Mouse (Mus musculus) frontal cortex, adult (tissue): ENCODE results near the gene Susd2.

Experiments used
- ATAC-seq: cut with Nextera tagmentation; 2 replicates; pipeline ENCODE4 v1.9.2; 2017; ENCODE audit warnings: mild to moderate bottlenecking, moderate library complexity, mixed read lengths; ENCODE audit not compliant: low TSS enrichment

Susd2 gene

GRCm38 (mm10) chr10:75654053-75654452, 10.2 kb upstream of the Susd2 start:
- no peak for ATAC-seq

DNA sequence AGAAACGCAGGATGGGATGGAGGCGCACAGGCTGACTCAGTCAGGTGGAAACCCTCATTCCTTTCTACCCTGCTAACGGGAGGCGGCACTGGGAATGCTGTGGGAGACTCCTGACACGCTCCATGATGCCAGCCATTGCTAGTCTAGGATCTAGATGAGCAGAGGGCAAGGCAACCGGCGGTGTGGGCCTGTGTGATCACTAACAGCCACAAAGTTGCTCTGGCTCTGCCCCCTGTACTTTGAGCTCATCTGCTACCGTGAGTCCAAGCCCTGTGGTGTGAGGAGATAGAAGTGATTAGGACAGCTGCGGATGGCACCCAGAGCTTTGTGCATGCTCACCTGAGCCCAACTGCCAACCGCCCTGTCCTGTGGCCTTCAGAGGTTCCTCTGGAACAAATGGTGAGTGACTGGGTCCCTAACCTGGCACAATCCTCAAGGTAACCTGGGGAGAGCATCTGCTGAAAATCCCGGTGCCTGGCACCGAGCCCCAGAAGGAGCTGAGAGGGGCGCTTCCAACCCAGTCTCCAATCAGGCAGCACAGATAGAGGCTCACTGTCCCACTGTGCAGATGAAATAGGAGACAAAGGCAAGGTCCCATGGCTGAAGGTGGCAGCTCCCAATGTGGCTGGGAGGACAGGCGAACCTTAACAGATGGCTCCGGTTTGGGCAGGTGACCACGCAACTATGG, 7.7 kb upstream of the Susd2 start:
- no peak for ATAC-seq

GRCm38 (mm10) chr10:75650306-75650902, 6.6 kb upstream of the Susd2 start:
- peak; percentile 28 for ATAC-seq

- ATAC-seq, result no peak
Observed at GRCm38 (mm10) chr10:75649406-75649995, 5.7 kb upstream of the Susd2 start.

- no peak for ATAC-seq
Observed at GRCm38 (mm10) chr10:75649001-75649400, 5.2 kb upstream of the Susd2 start.

DNA sequence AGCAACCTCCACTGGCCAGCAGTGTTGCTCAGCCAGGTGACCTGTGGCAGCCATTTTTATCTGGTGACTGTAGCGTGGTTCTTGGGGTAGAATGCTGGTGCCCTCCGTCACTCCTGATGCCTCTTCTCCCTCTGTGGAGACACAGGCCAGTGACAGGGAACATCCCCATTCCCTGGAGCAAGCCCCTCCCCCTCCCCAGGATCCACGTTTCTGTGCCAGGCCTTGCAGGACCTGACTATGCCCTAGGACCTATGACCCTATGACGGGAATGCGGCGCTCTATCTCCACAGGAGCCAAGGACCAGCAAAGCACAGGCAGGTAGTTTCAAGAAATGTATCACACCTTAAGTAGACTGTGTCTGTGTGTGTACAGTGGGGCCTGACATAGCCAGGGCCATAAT, 4.3 kb upstream of the Susd2 start:
- no peak for ATAC-seq

GRCm38 (mm10) chr10:75647362-75647761, 3.6 kb upstream of the Susd2 start:
- peak; percentile 51 for ATAC-seq

- ATAC-seq, result no peak
Observed at GRCm38 (mm10) chr10:75646406-75646805, 2.6 kb upstream of the Susd2 start.

GRCm38 (mm10) chr10:75645616-75646015, 1.8 kb upstream of the Susd2 start:
- no peak for ATAC-seq

- ATAC-seq, result no peak
Observed at GRCm38 (mm10) chr10:75642891-75643290, 917 bp downstream of the Susd2 start.

DNA sequence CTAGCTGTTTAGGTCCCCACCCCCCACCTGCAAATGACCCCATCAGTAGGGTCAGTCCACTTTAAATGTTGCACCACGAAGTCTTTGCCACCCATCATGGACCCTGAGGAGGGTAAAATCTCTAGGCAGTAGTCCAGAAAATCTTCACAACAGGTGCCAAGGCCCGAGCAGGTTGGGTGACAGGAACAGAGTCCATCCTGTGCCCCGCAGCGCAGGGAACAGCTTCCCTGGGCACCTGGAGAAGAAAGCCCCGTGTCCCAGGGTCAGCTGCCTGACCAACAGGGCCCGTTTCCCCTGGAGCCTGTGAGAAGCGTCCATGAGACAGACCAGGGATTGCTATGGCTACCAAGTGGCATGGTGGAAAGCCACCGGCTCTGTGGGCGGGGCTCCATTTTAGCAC, 1.4 kb downstream of the Susd2 start:
- no peak for ATAC-seq

GRCm38 (mm10) chr10:75641721-75642222, 2.0 kb downstream of the Susd2 start:
- no peak for ATAC-seq

DNA sequence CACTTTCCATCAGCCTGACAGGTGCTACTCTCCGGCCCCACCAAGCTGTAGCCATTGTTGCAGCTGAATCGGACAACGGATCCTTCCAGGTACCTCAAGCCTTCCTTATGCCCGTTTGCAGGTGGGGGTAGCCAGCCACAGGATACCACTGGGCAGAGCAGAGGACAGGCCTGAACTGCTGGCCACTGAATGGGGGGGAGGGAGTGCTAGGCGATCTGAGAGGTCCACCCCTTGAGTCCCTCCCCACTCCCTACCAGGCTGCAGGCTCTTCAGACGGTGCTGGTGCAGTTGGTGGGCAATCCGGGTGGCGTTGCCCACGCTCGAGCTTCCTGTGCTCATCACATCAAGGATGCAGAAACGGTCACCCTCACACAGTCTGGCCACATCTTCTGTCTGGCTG, 6.1 kb downstream of the Susd2 start:
- no peak for ATAC-seq

DNA sequence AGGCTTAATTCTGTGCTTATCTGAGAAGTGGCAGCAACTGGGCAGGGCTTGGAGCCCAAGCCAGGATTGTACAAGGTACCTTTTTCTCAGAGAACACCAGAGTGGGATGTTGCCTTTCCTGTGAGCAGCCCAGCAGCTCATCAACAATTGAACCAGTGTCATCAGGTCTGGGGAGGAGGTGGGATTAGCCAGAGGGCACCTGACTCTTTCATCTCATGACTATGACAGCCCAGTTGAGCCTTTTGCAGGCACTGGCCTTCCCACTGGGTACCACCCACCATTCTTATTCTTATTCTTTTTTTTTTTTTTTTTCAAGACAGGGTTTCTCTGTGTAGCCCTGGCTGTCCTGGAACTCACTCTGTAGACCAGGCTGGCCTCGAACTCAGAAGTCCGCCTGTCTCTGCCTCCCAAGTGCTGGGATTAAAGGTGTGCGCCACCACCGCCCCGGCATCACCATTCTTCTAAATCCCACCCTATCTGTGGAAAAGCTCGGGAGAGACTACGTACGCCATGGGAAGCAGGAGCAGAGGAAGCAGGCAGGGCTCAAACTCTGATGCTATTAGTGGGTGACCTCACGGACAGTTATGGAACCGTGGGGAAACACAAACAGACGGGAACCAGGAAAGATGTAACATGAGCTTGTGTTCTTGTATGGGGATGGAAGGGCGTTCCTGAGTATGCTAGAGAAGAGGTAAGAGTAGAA, 7.6 kb downstream of the Susd2 start:
- ATAC-seq, result peak; percentile 22; the same call in 1 of the 2 replicates

DNA sequence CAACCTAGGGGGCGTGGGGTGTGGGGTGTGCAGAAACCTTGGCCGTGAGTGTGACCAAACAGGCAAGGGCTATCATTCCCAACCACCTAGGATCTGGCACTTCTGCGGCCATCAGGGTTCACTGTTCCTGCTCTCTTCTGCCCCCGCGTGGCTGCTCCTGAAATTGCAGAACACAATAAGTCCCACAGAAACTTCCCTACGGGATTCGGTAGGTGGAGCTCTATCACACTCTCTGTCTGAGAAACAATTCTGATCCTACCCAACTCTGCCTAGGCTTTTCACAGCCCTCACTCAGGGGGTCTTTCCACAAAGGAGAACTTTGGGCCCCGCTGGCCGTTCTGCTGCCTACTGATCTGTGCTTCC, 8.1 kb downstream of the Susd2 start:
- ATAC-seq, result peak; percentile 86

GRCm38 (mm10) chr10:75635019-75635692, 8.7 kb downstream of the Susd2 start:
- 0 out of 2 replicates have a peak, but pooled peaks have one; percentile 8 for ATAC-seq

DNA sequence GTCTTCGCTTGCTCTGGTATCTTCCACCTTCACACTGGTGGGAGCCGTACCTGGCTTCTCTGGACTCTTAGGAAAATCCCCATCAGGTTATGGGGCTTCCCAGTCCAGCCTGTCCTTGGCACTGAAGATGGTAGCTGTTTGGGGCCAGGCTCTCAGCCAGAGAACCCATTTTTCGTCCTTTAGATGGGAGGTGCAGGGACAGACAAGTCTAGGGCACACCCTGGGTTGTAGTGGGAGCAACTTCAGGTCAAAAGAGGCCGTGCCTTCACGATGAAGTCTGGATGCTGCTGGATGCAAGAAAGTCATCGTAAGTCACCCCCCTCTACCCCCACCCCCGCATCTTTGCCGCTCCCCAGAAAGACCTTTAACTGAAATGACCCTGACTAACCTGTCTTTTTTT, 9.2 kb downstream of the Susd2 start:
- no peak for ATAC-seq

- ATAC-seq, result no peak
Observed at GRCm38 (mm10) chr10:75633576-75634139, 10.2 kb downstream of the Susd2 start.

- no peak for ATAC-seq
Observed at GRCm38 (mm10) chr10:75633048-75633447, 10.8 kb downstream of the Susd2 start.

- ATAC-seq, result peak; percentile 72
Observed at GRCm38 (mm10) chr10:75632633-75633032, 11.2 kb downstream of the Susd2 start.

DNA sequence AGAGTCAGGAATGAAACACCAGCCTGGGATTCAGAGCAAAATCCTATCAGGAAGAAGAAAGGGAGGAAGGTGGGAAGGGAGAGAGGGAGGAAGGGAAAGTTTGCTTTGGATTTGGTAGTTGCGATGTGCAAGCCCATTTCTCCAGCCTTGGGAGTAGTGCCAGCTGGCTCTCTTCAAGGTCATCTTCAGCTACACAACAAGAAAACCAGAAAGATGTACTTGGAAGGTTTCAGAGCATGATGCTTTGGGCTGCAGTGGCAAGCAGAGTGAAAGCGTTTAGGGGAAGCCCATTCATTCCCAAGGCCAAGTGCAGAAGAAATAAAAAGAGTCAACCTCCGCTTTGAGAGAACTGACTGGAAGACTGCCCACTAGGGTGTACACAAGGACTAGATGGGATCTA, 16.3 kb downstream of the Susd2 start:
- ATAC-seq, result no peak

- no peak for ATAC-seq
Observed at GRCm38 (mm10) chr10:75626991-75627390, 16.8 kb downstream of the Susd2 start.
